Mouse (Mus musculus): ENCODE data around the gene Arhgef28. TPM values are rescaled to one million over a fixed set of nuclear protein-coding genes. Genes with fewer than 3 reads are reported as not detected.

The Arhgef28 gene
- polyA plus RNA-seq, 1 experiment: 1.1 TPM

- H3K36me3 ChIP-seq (ENCODE audit: control insufficient read depth, insufficient read depth): no peaks in the 10 kb centered on the region
- no peak for TF ChIP-seq CTCF (IDR thresholded peaks at IDR 0.05; ENCODE audit: control insufficient read depth, insufficient read depth, insufficient read length)
- no peak for TF ChIP-seq CEBPB (IDR thresholded peaks at IDR 0.05; ENCODE audit: low read depth)
- TF ChIP-seq USF1 (IDR thresholded peaks at IDR 0.05; ENCODE audit: low read depth): no peak
- TF ChIP-seq FOSL1 (IDR thresholded peaks at IDR 0.05; ENCODE audit: insufficient read depth, low read length, poor library complexity, severe bottlenecking): no peak
- TF ChIP-seq MYOG (IDR thresholded peaks at IDR 0.05; ENCODE audit: control insufficient read depth, extremely low read depth, insufficient read length): no peak
- TF ChIP-seq MYOD1 (IDR thresholded peaks at IDR 0.05; ENCODE audit: control insufficient read depth, insufficient read length, low read depth): no peak
- TF ChIP-seq MAX (IDR thresholded peaks at IDR 0.05): no peak
- H3K79me3 ChIP-seq (ENCODE audit: low read depth): no peaks in the 10 kb centered on the region
- peaks cover 23% of the 10 kb centered on the region for H3K27me3 ChIP-seq (ENCODE audit: control insufficient read depth, insufficient read depth, insufficient read length)
- no peak overlapping the region for H3ac ChIP-seq (ENCODE audit: control insufficient read depth, insufficient read length, low read depth)
- no peak overlapping the region for H3K4me3 ChIP-seq (ENCODE audit: insufficient read depth, poor library complexity, severe bottlenecking)
- no peaks in the 10 kb centered on the region for H3K79me2 ChIP-seq (ENCODE audit: control insufficient read depth, insufficient read depth)
These were observed 84.2 kb downstream of the Arhgef28 start for GRCm38 (mm10) chr13:98121993-98122392.

GRCm38 (mm10) chr13:98121124-98121470 is 85.1 kb downstream of the Arhgef28 start:
- no peak overlapping the region for H3ac ChIP-seq (ENCODE audit: control insufficient read depth, insufficient read length, low read depth)
- H3K36me3 ChIP-seq (ENCODE audit: control insufficient read depth, insufficient read depth): no peaks in the 10 kb centered on the region
- H3K79me3 ChIP-seq (ENCODE audit: low read depth): no peaks in the 10 kb centered on the region
- H3K4me3 ChIP-seq (ENCODE audit: insufficient read depth, poor library complexity, severe bottlenecking): no peak overlapping the region
- peaks cover 24% of the 10 kb centered on the region for H3K27me3 ChIP-seq (ENCODE audit: control insufficient read depth, insufficient read depth, insufficient read length)
- TF ChIP-seq USF1 (IDR thresholded peaks at IDR 0.05; ENCODE audit: low read depth): no peak
- no peak for TF ChIP-seq MAX (IDR thresholded peaks at IDR 0.05)
- no peak for TF ChIP-seq MYOD1 (IDR thresholded peaks at IDR 0.05; ENCODE audit: control insufficient read depth, insufficient read length, low read depth)
- no peak for TF ChIP-seq FOSL1 (IDR thresholded peaks at IDR 0.05; ENCODE audit: insufficient read depth, low read length, poor library complexity, severe bottlenecking)
- no peak for TF ChIP-seq CTCF (IDR thresholded peaks at IDR 0.05; ENCODE audit: control insufficient read depth, insufficient read depth, insufficient read length)
- no peak for TF ChIP-seq CEBPB (IDR thresholded peaks at IDR 0.05; ENCODE audit: low read depth)
- no peak for TF ChIP-seq MYOG (IDR thresholded peaks at IDR 0.05; ENCODE audit: control insufficient read depth, extremely low read depth, insufficient read length)
- no peaks in the 10 kb centered on the region for H3K79me2 ChIP-seq (ENCODE audit: control insufficient read depth, insufficient read depth)

GRCm38 (mm10) chr13:98120356-98121123 is 85.7 kb downstream of the Arhgef28 start:
- Histone ChIP-seq H3K79me2 (ENCODE audit: control insufficient read depth, insufficient read depth) (no peaks in the 10 kb centered on the region), H3K4me3 (ENCODE audit: insufficient read depth, poor library complexity, severe bottlenecking) (no peak overlapping the region), H3ac (ENCODE audit: control insufficient read depth, insufficient read length, low read depth) (no peak overlapping the region), H3K27me3 (ENCODE audit: control insufficient read depth, insufficient read depth, insufficient read length) (peaks cover 26% of the 10 kb centered on the region), H3K36me3 (ENCODE audit: control insufficient read depth, insufficient read depth) (no peaks in the 10 kb centered on the region), H3K79me3 (ENCODE audit: low read depth) (no peaks in the 10 kb centered on the region)
- TF ChIP-seq USF1 (IDR thresholded peaks at IDR 0.05; ENCODE audit: low read depth) (no peak), MYOD1 (IDR thresholded peaks at IDR 0.05; ENCODE audit: control insufficient read depth, insufficient read length, low read depth) (no peak), CEBPB (IDR thresholded peaks at IDR 0.05; ENCODE audit: low read depth) (no peak)

- Histone ChIP-seq H3K4me3 (ENCODE audit: insufficient read depth, poor library complexity, severe bottlenecking) (no peak overlapping the region), H3K79me2 (ENCODE audit: control insufficient read depth, insufficient read depth) (no peaks in the 10 kb centered on the region), H3K27me3 (ENCODE audit: control insufficient read depth, insufficient read depth, insufficient read length) (peaks cover 42% of the 10 kb centered on the region), H3K36me3 (ENCODE audit: control insufficient read depth, insufficient read depth) (no peaks in the 10 kb centered on the region), H3K79me3 (ENCODE audit: low read depth) (no peaks in the 10 kb centered on the region), H3ac (ENCODE audit: control insufficient read depth, insufficient read length, low read depth) (no peak overlapping the region)
- no peak for TF ChIP-seq MAX (IDR thresholded peaks at IDR 0.05)
- TF ChIP-seq CEBPB (IDR thresholded peaks at IDR 0.05; ENCODE audit: low read depth): no peak
- TF ChIP-seq USF1 (IDR thresholded peaks at IDR 0.05; ENCODE audit: low read depth): no peak
These were observed 87.9 kb downstream of the Arhgef28 start for GRCm38 (mm10) chr13:98118291-98118690.

- Histone ChIP-seq H3K36me3 (ENCODE audit: control insufficient read depth, insufficient read depth) (no peaks in the 10 kb centered on the region), H3ac (ENCODE audit: control insufficient read depth, insufficient read length, low read depth) (no peak overlapping the region), H3K79me2 (ENCODE audit: control insufficient read depth, insufficient read depth) (no peaks in the 10 kb centered on the region), H3K4me3 (ENCODE audit: insufficient read depth, poor library complexity, severe bottlenecking) (no peak overlapping the region), H3K79me3 (ENCODE audit: low read depth) (no peaks in the 10 kb centered on the region), H3K27me3 (ENCODE audit: control insufficient read depth, insufficient read depth, insufficient read length) (peaks cover 39% of the 10 kb centered on the region)
- no peak for TF ChIP-seq MAX (IDR thresholded peaks at IDR 0.05)
- no peak for TF ChIP-seq MYOG (IDR thresholded peaks at IDR 0.05; ENCODE audit: control insufficient read depth, extremely low read depth, insufficient read length)
- no peak for TF ChIP-seq USF1 (IDR thresholded peaks at IDR 0.05; ENCODE audit: low read depth)
- no peak for TF ChIP-seq MYOD1 (IDR thresholded peaks at IDR 0.05; ENCODE audit: control insufficient read depth, insufficient read length, low read depth)
- TF ChIP-seq CTCF (IDR thresholded peaks at IDR 0.05; ENCODE audit: control insufficient read depth, insufficient read depth, insufficient read length): no peak
- TF ChIP-seq FOSL1 (IDR thresholded peaks at IDR 0.05; ENCODE audit: insufficient read depth, low read length, poor library complexity, severe bottlenecking): no peak
- no peak for TF ChIP-seq CEBPB (IDR thresholded peaks at IDR 0.05; ENCODE audit: low read depth)
These were observed 88.5 kb downstream of the Arhgef28 start for GRCm38 (mm10) chr13:98117566-98118254.

- Histone ChIP-seq H3K79me2 (ENCODE audit: control insufficient read depth, insufficient read depth) (no peaks in the 10 kb centered on the region), H3K79me3 (ENCODE audit: low read depth) (no peaks in the 10 kb centered on the region), H3K27me3 (ENCODE audit: control insufficient read depth, insufficient read depth, insufficient read length) (peaks cover 33% of the 10 kb centered on the region), H3ac (ENCODE audit: control insufficient read depth, insufficient read length, low read depth) (no peak overlapping the region), H3K36me3 (ENCODE audit: control insufficient read depth, insufficient read depth) (no peaks in the 10 kb centered on the region), H3K4me3 (ENCODE audit: insufficient read depth, poor library complexity, severe bottlenecking) (no peak overlapping the region)
- TF ChIP-seq MYOD1 (IDR thresholded peaks at IDR 0.05; ENCODE audit: control insufficient read depth, insufficient read length, low read depth) (no peak), CEBPB (IDR thresholded peaks at IDR 0.05; ENCODE audit: low read depth) (no peak), FOSL1 (IDR thresholded peaks at IDR 0.05; ENCODE audit: insufficient read depth, low read length, poor library complexity, severe bottlenecking) (no peak), MYOG (IDR thresholded peaks at IDR 0.05; ENCODE audit: control insufficient read depth, extremely low read depth, insufficient read length) (no peak), MAX (IDR thresholded peaks at IDR 0.05) (no peak), USF1 (IDR thresholded peaks at IDR 0.05; ENCODE audit: low read depth) (no peak)
These were observed 90.6 kb downstream of the Arhgef28 start for GRCm38 (mm10) chr13:98115650-98116049.

All from C2C12 (cell line).